Mouse (Mus musculus): Measurements from ENCODE around the gene Sap18.

DNA sequence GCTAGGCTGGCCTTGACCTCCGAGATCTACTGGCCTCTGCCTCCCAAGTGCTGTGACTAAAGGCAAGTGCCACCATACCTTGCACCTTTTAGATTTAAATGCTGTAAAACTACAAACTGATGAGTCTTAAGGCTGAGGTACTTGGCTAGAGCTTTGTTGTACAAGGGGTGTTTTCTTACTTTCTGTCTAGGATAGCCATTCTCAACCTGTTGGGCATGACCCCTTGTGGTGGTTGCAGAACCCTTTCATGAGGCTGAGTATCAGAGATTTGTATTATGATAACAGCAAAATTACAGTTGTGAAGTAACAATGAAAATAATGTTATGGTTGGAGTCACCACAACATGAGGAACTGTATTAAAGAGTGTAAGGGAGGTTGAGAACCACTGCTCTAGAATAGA, 29.3 kb downstream of the Sap18 start:
- TF ChIP-seq POLR2A (IDR thresholded peaks at IDR 0.05; ENCODE audit: low read depth, low read length) (no peak), CTCF (IDR thresholded peaks at IDR 0.05; ENCODE audit: extremely low read depth, insufficient read depth, insufficient read length, insufficient replicate concordance) (no peak)

Measured in spleen, adult 2 months (tissue).